ENCODE assay signal across 21 mouse cellular contexts in genomic region chr19:56455369-56455768, GRCm38 (mm10). TPM values are rescaled to one million over a fixed set of nuclear protein-coding genes. Genes with fewer than 3 reads are reported as not detected.
DNase-seq lines count a peak whose midpoint lies in the region; TF ChIP-seq lines count a peak whose summit lies in the region.
"Had no signal": no experiment of that assay in that cellular context is flagged by ENCODE, and none has a peak within 500 bp of the region (broad histone marks: within the 10 kb centered on the region; RNA-seq: fewer than 3 reads in every experiment).

No protein-coding gene starts in this region.

- no peak for TF ChIP-seq POLR2A in thymus, adult 2 months (IDR thresholded peaks at IDR 0.05; ENCODE audit: control insufficient read depth, extremely low read depth, insufficient read depth, low read length, poor library complexity)

- peak; percentile 26 for DNase-seq in left cerebral cortex, postnatal 4 days
- no peak for DNase-seq in left cerebral cortex, adult 2 months (ENCODE audit: extremely low spot score in 1 of 2, low spot score in 2 of 2)
- DNase-seq in cerebellum, adult 18-20 months = peak; percentile 51 to 58
- peak; percentile 71 to 72 for DNase-seq in cerebellum, postnatal 25 days
- peak; percentile 65 for DNase-seq in retina, postnatal 1 day
- DNase-seq in spleen, adult 12 weeks (ENCODE audit: low spot score) = no peak
- no peak for DNase-seq in heart, postnatal 14 days
- DNase-seq in thymus, adult 2 months = no peak
- DNase-seq: gastrocnemius, postnatal 10 days; heart, adult 18-20 months; heart, postnatal 4 days; kidney, adult 11 months; lung, postnatal 14 days; right cerebral cortex, postnatal 25 days had no signal

- WGBS in thymus, adult 2 months = 21% methylated on average over 2 of the region's 2 CpGs

- H3K4me1 ChIP-seq in thymus, adult 2 months (replicated peaks; ENCODE audit: control insufficient read depth, insufficient read depth, low read length) = peaks cover 3% of the 10 kb centered on the region; the same call in 1 of the 2 replicates

- H3K27me3 ChIP-seq in thymus, adult 2 months (ENCODE audit: control insufficient read depth, insufficient read depth, low read length) = no peaks in the 10 kb centered on the region
- H3K27me3 ChIP-seq: limb, embryonic 15.5 days had no signal

- intact Hi-C loops in left cerebral cortex, postnatal 4 days (cut with DNase I) = no loop called here
- intact Hi-C loops in left cerebral cortex, adult 2 months (cut with DNase I) = no loop called here
- intact Hi-C loops in heart, postnatal 14 days (cut with DNase I) = no loop called here

- H3K36me3 ChIP-seq in thymus, adult 2 months (ENCODE audit: control insufficient read depth, insufficient read depth, low read length) = no peaks in the 10 kb centered on the region
- H3K36me3 ChIP-seq: embryonic facial prominence, embryonic 12.5 days; heart, embryonic 13.5 days; limb, embryonic 15.5 days had no signal

- TF ChIP-seq CTCF in left cerebral cortex, adult 2 months (IDR thresholded peaks at IDR 0.05) = no peak
- TF ChIP-seq CTCF in thymus, adult 2 months (IDR thresholded peaks at IDR 0.05; ENCODE audit: borderline replicate concordance, control insufficient read depth, extremely low read depth, insufficient read depth, low read length, poor library complexity) = no peak

- H3K4me3 ChIP-seq in left cerebral cortex, adult 2 months = no peak overlapping the region
- no peak overlapping the region for H3K4me3 ChIP-seq in thymus, adult 2 months (ENCODE audit: control insufficient read depth, insufficient read depth, low read length)
- H3K4me3 ChIP-seq: embryonic facial prominence, embryonic 12.5 days; erythroblast, embryonic 14.5 days; heart, embryonic 13.5 days; limb, embryonic 15.5 days had no signal

- no peak overlapping the region for H3K27ac ChIP-seq in left cerebral cortex, adult 2 months
- no peak overlapping the region for H3K27ac ChIP-seq in thymus, adult 2 months (ENCODE audit: control insufficient read depth, insufficient read depth, low read length)
- H3K27ac ChIP-seq: embryonic facial prominence, embryonic 12.5 days; heart, embryonic 13.5 days; kidney, postnatal 0 days; limb, embryonic 15.5 days; stomach, postnatal 0 days had no signal

RNA-seq across cellular contexts. Expression of gene Plekhs1, which starts 6.1 kb away (rescaled TPM):
- under 1 TPM; 0.48 to 0.50 TPM for total RNA-seq in left cerebral cortex, postnatal 4 days (2021)
- total RNA-seq in left cerebral cortex, adult 2 months (2021) = under 1 TPM; 0.72 to 0.89 TPM
- under 1 TPM; 0.07 to 0.50 TPM for total RNA-seq in heart, postnatal 14 days (2021)
- polyA plus RNA-seq in thymus, adult 2 months (2012; rRNA removed) = 0.98 and 1.1 TPM in 2 replicates
- total RNA-seq: heart, adult 18-20 months had no signal
- polyA plus RNA-seq: erythroblast, embryonic 14.5 days; heart, embryonic 13.5 days; limb, embryonic 15.5 days; liver, embryonic 16.5 days had no signal

RNA-seq across cellular contexts. Expression of gene Casp7, which starts 58.4 kb away (rescaled TPM):
- 10 to 100 TPM; 14.0 to 15.4 TPM for total RNA-seq in left cerebral cortex, postnatal 4 days (2021)
- total RNA-seq in left cerebral cortex, adult 2 months (2021) = 1 to 10 TPM; 3.9 to 4.1 TPM
- 10 to 100 TPM; 16.3 to 17.6 TPM for total RNA-seq in heart, postnatal 14 days (2021)
- polyA plus RNA-seq in thymus, adult 2 months (2012; rRNA removed) = 19.6 and 21.3 TPM in 2 replicates

Comparison
In these comparisons a context has a peak if more than half of its experiments do, and no peak if none do; other contexts are left out.
1. DNase-seq: peak in left cerebral cortex, postnatal 4 days (single experiment), cerebellum, adult 18-20 months (2 of 2), cerebellum, postnatal 25 days (2 of 2) and retina, postnatal 1 day (single experiment); none in left cerebral cortex, adult 2 months (0 of 2), spleen, adult 12 weeks (single experiment), heart, postnatal 14 days (0 of 2) and thymus, adult 2 months (single experiment).